ENCODE assay signal across 8 mouse cellular contexts in genomic region chr7:121981307-121981871, GRCm38 (mm10). TPM values are rescaled to one million over a fixed set of nuclear protein-coding genes. Genes with fewer than 3 reads are reported as not detected.
DNase-seq lines count a peak whose midpoint lies in the region; ATAC-seq and TF ChIP-seq lines count a peak whose summit lies in the region.

Gene Cog7, minus strand, starts transcription at chr7:121981711.

- no peak for TF ChIP-seq EP300 in MEL (IDR thresholded peaks at IDR 0.05; ENCODE audit: low read depth in 1 of 2, low read length in 2 of 2)

- H3K9me3 ChIP-seq in MEL (replicated peaks; ENCODE audit: insufficient read depth, low read length) = no peaks in the 10 kb centered on the region
- H3K9me3 ChIP-seq in forebrain, postnatal 0 days (ENCODE audit: low read length) = no peaks in the 10 kb centered on the region
- no peaks in the 10 kb centered on the region for H3K9me3 ChIP-seq in lung, embryonic 15.5 days

- H3K36me3 ChIP-seq in MEL (ENCODE audit: control insufficient read depth in 1 of 2, insufficient read depth in 2 of 2, low read length in 2 of 2) = peaks cover 0 to 9% of the 10 kb centered on the region in 2 experiments; a peak in 2 of 4 replicates
- peaks cover 6% of the 10 kb centered on the region; the same call in 1 of the 2 replicates for H3K36me3 ChIP-seq in forebrain, postnatal 0 days (ENCODE audit: insufficient read depth)
- peaks cover 4% of the 10 kb centered on the region; the same call in 1 of the 2 replicates for H3K36me3 ChIP-seq in lung, embryonic 15.5 days

- peak within 1 kb of the TSS; percentile 88 to 96 for H3K4me3 ChIP-seq in MEL (ENCODE audit: control insufficient read depth in 1 of 2, insufficient read depth in 1 of 2, low read depth in 2 of 2, low read length in 2 of 2)
- peak within 1 kb of the TSS; percentile 88 for H3K4me3 ChIP-seq in cerebellum, adult 2 months (replicated peaks; ENCODE audit: insufficient read depth, low read depth, low read length)
- peak within 1 kb of the TSS; percentile 79 for H3K4me3 ChIP-seq in forebrain, postnatal 0 days (ENCODE audit: low read depth, low read length)
- peak within 1 kb of the TSS; percentile 88 for H3K4me3 ChIP-seq in lung, embryonic 15.5 days

- under 1% methylated on average over 55 of the region's 55 CpGs for WGBS in cerebellum, adult 2 months
- under 1% methylated on average over 55 of the region's 55 CpGs for WGBS in forebrain, postnatal 0 days
- under 1% methylated on average over 55 of the region's 55 CpGs for WGBS in lung, embryonic 15.5 days

- DNase-seq in MEL (ENCODE audit: low read depth, low spot score) = peak; percentile 97
- peak; percentile 93 to 95 for DNase-seq in cerebellum, adult 2 months
- peak; percentile 95 for DNase-seq in forebrain, postnatal 0 days
- DNase-seq in heart, postnatal 4 days = peak; percentile 95
- DNase-seq in layer of hippocampus, adult 8-10 months (ENCODE audit: low spot score in 2 of 2) = peak; percentile 81 to 92
- peak; percentile 78 for DNase-seq in ovary, adult 18-20 months (ENCODE audit: low spot score)
- peak; percentile 94 for DNase-seq in thymus, postnatal 0 days (ENCODE audit: low spot score)

- peak within 1 kb of the TSS; percentile 57 for H3K4me2 ChIP-seq in forebrain, postnatal 0 days (ENCODE audit: low read depth)
- peak within 1 kb of the TSS; percentile 67 for H3K4me2 ChIP-seq in lung, embryonic 15.5 days

- TF ChIP-seq CTCF in MEL (IDR thresholded peaks at IDR 0.05 in 2 of 3, conservative IDR thresholded peaks at IDR 0.05 in 1 of 3; ENCODE audit: control insufficient read depth in 1 of 3, insufficient read depth in 1 of 3, low read depth in 2 of 3, low read length in 3 of 3, poor library complexity in 1 of 3, severe bottlenecking in 1 of 3) = no peak
- no peak for TF ChIP-seq CTCF in cerebellum, adult 2 months (IDR thresholded peaks at IDR 0.05; ENCODE audit: borderline replicate concordance, insufficient read depth, low read depth, low read length)
- no peak for TF ChIP-seq CTCF in forebrain, postnatal 0 days (IDR thresholded peaks at IDR 0.05; ENCODE audit: low read depth)

- peak; percentile 94 for ATAC-seq in forebrain, postnatal 0 days
- peak; percentile 88 for ATAC-seq in lung, embryonic 15.5 days (ENCODE audit: borderline replicate concordance, extremely low read depth, low FRiP score, low TSS enrichment)

- no peak for TF ChIP-seq RAD21 in MEL (IDR thresholded peaks at IDR 0.05; ENCODE audit: low read depth, low read length)

- H3K79me2 ChIP-seq in MEL (ENCODE audit: control insufficient read depth, insufficient read depth, low read length, poor library complexity) = peaks cover 2% of the 10 kb centered on the region

- 0 out of 4 replicates have a peak, but pooled peaks cover 2 to 3% of the 10 kb centered on the region in 2 experiments for H3K4me1 ChIP-seq in MEL (ENCODE audit: control insufficient read depth in 1 of 2, insufficient read depth in 2 of 2, low read length in 2 of 2)
- H3K4me1 ChIP-seq in cerebellum, adult 2 months (ENCODE audit: control insufficient read depth, insufficient read depth, low read length) = peaks cover 4% of the 10 kb centered on the region; the same call in 1 of the 2 replicates
- peaks cover 3% of the 10 kb centered on the region; the same call in 1 of the 2 replicates for H3K4me1 ChIP-seq in forebrain, postnatal 0 days (ENCODE audit: insufficient read depth)
- peaks cover 14% of the 10 kb centered on the region for H3K4me1 ChIP-seq in lung, embryonic 15.5 days

- TF ChIP-seq POLR2A in MEL (IDR thresholded peaks at IDR 0.05; ENCODE audit: control insufficient read depth in 1 of 2, insufficient read depth in 1 of 2, low read depth in 1 of 2, low read length in 2 of 2, poor library complexity in 1 of 2) = peak; percentile 34 to 70; a peak in 3 of 4 replicates
- TF ChIP-seq POLR2A in cerebellum, adult 2 months (IDR thresholded peaks at IDR 0.05; ENCODE audit: borderline replicate concordance, insufficient read depth, low read length) = peak; percentile 59; the same call in 1 of the 2 replicates

- H3K9ac ChIP-seq in MEL (ENCODE audit: control insufficient read depth, low read depth, low read length, poor library complexity, severe bottlenecking) = peak within 1 kb of the TSS; percentile 97
- H3K9ac ChIP-seq in forebrain, postnatal 0 days = peak within 1 kb of the TSS; percentile 52
- peak within 1 kb of the TSS; percentile 82 for H3K9ac ChIP-seq in lung, embryonic 15.5 days

- H3K27ac ChIP-seq in MEL (ENCODE audit: control insufficient read depth, low read depth, low read length) = peak within 1 kb of the TSS; percentile 59
- H3K27ac ChIP-seq in cerebellum, adult 2 months (ENCODE audit: insufficient read depth, low read length) = no peak within 1 kb of the TSS
- no peak within 1 kb of the TSS for H3K27ac ChIP-seq in forebrain, postnatal 0 days (ENCODE audit: low read depth, low read length)
- no peak within 1 kb of the TSS for H3K27ac ChIP-seq in lung, embryonic 15.5 days

- no peaks in the 10 kb centered on the region for H3K27me3 ChIP-seq in MEL (ENCODE audit: control insufficient read depth in 1 of 2, insufficient read depth in 2 of 2, low read length in 2 of 2)
- H3K27me3 ChIP-seq in cerebellum, adult 2 months (ENCODE audit: control insufficient read depth, insufficient read depth, low read length) = no peaks in the 10 kb centered on the region
- H3K27me3 ChIP-seq in forebrain, postnatal 0 days (ENCODE audit: insufficient read depth, low read length) = no peaks in the 10 kb centered on the region
- no peaks in the 10 kb centered on the region for H3K27me3 ChIP-seq in lung, embryonic 15.5 days

TF ChIP-seq in MEL, 35 proteins besides CTCF, POLR2A, EP300 and RAD21 (continues in another document):
- TF ChIP-seq NELFE (IDR thresholded peaks at IDR 0.05; ENCODE audit: low read depth, low read length) (peak; percentile 59), UBTF (IDR thresholded peaks at IDR 0.05; ENCODE audit: borderline replicate concordance, insufficient read depth, low read depth, low read length) (no peak), GABPA (IDR thresholded peaks at IDR 0.05; ENCODE audit: low read depth, low read length) (no peak), POLR2AphosphoS5 (IDR thresholded peaks at IDR 0.05; ENCODE audit: borderline replicate concordance, low read depth, low read length) (no peak), ETS1 (IDR thresholded peaks at IDR 0.05; ENCODE audit: low read depth, low read length) (peak; percentile 40; the same call in 1 of the 2 replicates), ZC3H11A (IDR thresholded peaks at IDR 0.05; ENCODE audit: low read depth, low read length) (no peak), MAZ (IDR thresholded peaks at IDR 0.05; ENCODE audit: low read depth, low read length) (peak; percentile 27; the same call in 1 of the 2 replicates), SMC3 (IDR thresholded peaks at IDR 0.05; ENCODE audit: low read depth, low read length) (no peak), BHLHE40 (IDR thresholded peaks at IDR 0.05; ENCODE audit: borderline replicate concordance, low read depth, low read length) (no peak), MEF2A (IDR thresholded peaks at IDR 0.05; ENCODE audit: extremely low read depth, insufficient replicate concordance, low read depth, low read length, poor library complexity, severe bottlenecking) (no peak), NRF1 (IDR thresholded peaks at IDR 0.05; ENCODE audit: insufficient read depth, low read depth, low read length, poor library complexity, severe bottlenecking) (peak; percentile 42; the same call in 1 of the 2 replicates), CHD2 (IDR thresholded peaks at IDR 0.05; ENCODE audit: low read length) (no peak), USF2 (IDR thresholded peaks at IDR 0.05; ENCODE audit: borderline replicate concordance in 1 of 2, insufficient read depth in 1 of 2, low read depth in 1 of 2, low read length in 2 of 2) (no peak), SIN3A (IDR thresholded peaks at IDR 0.05; ENCODE audit: low read length) (peak; percentile 100), TAL1 (IDR thresholded peaks at IDR 0.05; ENCODE audit: low read length) (no peak), E2F4 (IDR thresholded peaks at IDR 0.05; ENCODE audit: borderline replicate concordance, low read depth, low read length) (no peak), MYC (IDR thresholded peaks at IDR 0.05; ENCODE audit: low read depth, low read length) (peak; percentile 73; the same call in 1 of the 2 replicates), MAFK (IDR thresholded peaks at IDR 0.05; ENCODE audit: borderline replicate concordance, low read depth, low read length) (no peak), TCF12 (IDR thresholded peaks at IDR 0.05; ENCODE audit: low read depth, low read length) (peak; percentile 51; the same call in 1 of the 2 replicates), MAX (IDR thresholded peaks at IDR 0.05; ENCODE audit: low read length) (peak; percentile 87), CHD1 (IDR thresholded peaks at IDR 0.05; ENCODE audit: low read depth, low read length) (no peak), USF1 (IDR thresholded peaks at IDR 0.05; ENCODE audit: low read depth, low read length) (no peak), ZKSCAN1 (IDR thresholded peaks at IDR 0.05; ENCODE audit: low read depth, low read length) (no peak), RCOR1 (IDR thresholded peaks at IDR 0.05; ENCODE audit: low read depth, low read length) (peak; percentile 24; the same call in 1 of the 2 replicates), MYB (IDR thresholded peaks at IDR 0.05; ENCODE audit: low read depth, low read length) (0 out of 2 replicates have a peak, but pooled peaks have one; percentile 35), ZMIZ1 (IDR thresholded peaks at IDR 0.05; ENCODE audit: low read depth, low read length) (peak; percentile 61; the same call in 1 of the 2 replicates), HCFC1 (IDR thresholded peaks at IDR 0.05; ENCODE audit: low read depth, low read length) (peak; percentile 96), GATA1 (IDR thresholded peaks at IDR 0.05; ENCODE audit: low read depth, low read length) (no peak), POLR2AphosphoS2 (IDR thresholded peaks at IDR 0.05; ENCODE audit: low read length) (peak; percentile 73; the same call in 1 of the 2 replicates)

RNA-seq across cellular contexts. Expression of gene Cog7, which starts in this region (rescaled TPM):
- 17.1 and 17.7 TPM in 2 replicates for total RNA-seq in MEL (2012; rRNA removed)
- polyA plus RNA-seq in MEL (2012; ENCODE audit: insufficient read depth in 1 of 2, insufficient read length in 2 of 2, low read depth in 1 of 2, low replicate concordance in 2 of 2, missing spikeins in 1 of 2) = 10 to 100 TPM in 1 of 2 experiments, not detected in 1; 21.2 TPM
- 32.3 and 32.6 TPM in 2 replicates for polyA plus RNA-seq in cerebellum, adult 2 months (2012; rRNA removed)
- 23.4 and 32.5 TPM in 2 replicates for total RNA-seq in forebrain, postnatal 0 days (2014; rRNA removed)
- polyA plus RNA-seq in forebrain, postnatal 0 days (2015; fragmentation: Nextera tagmentation; extraction: Ambion mirVana) = 7.9 and 24.7 TPM in 2 replicates
- total RNA-seq in heart, postnatal 4 days (2021) = 10 to 100 TPM; 15.9 to 16.0 TPM
- 10 to 100 TPM; 41.5 to 47.1 (median 43.7) TPM for total RNA-seq in layer of hippocampus, adult 8-10 months (2022)
- 24.5 and 27.3 TPM in 2 replicates for polyA plus RNA-seq in lung, embryonic 15.5 days (2015; fragmentation: Nextera tagmentation; extraction: Ambion mirVana)
- 5.5 and 10.9 TPM in 2 replicates for polyA plus RNA-seq in thymus, postnatal 0 days (2015; fragmentation: Nextera tagmentation; extraction: Ambion mirVana)
